Comparison of ENCODE assay signal across 20 mouse cellular contexts in the genomic region with DNA sequence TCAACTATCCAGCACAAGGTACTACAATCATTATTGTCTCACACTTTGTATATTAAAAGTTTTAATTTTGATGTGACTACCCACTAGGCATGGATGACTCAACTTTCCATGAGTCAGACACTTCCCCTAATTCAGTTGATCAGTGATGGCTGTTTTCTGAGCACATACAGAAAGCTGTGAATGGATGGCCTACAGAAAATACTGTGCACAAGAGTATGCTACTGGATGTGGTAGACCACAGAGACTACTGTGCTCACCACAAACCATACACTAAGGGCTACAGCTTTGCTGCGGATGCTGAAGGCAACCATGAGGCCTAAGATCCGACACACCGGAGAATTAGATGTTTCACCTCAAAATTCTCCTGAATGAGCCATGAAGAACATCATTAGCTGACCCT.
DNase-seq lines count a peak whose midpoint lies in the region; ATAC-seq and TF ChIP-seq lines count a peak whose summit lies in the region.
"Had no signal": no experiment of that assay in that cellular context is flagged by ENCODE, and none has a peak within 500 bp of the region (broad histone marks: within the 10 kb centered on the region; RNA-seq: fewer than 3 reads in every experiment).

No protein-coding gene starts in this region.

- no peaks in the 10 kb centered on the region for H3K36me3 ChIP-seq in CH12.LX (replicated peaks in 1 of 2; ENCODE audit: control insufficient read depth in 1 of 2, insufficient read depth in 1 of 2, low read length in 1 of 2)
- no peaks in the 10 kb centered on the region for H3K36me3 ChIP-seq in forebrain, embryonic 15.5 days
- H3K36me3 ChIP-seq: embryonic facial prominence, embryonic 10.5 days; embryonic facial prominence, embryonic 12.5 days had no signal

- DNase-seq in 416B (ENCODE audit: low read depth) (peak; percentile 95), CH12.LX (ENCODE audit: extremely low read depth) (peak; percentile 75)
- DNase-seq in cerebellum, postnatal 4 days (ENCODE audit: low spot score in 2 of 2), result no peak
- no peak for DNase-seq in thymus, postnatal 25 days
- DNase-seq: adrenal gland, adult 8-10 months; adrenal gland, postnatal 14 days; adrenal gland, postnatal 36 days; cerebellum, adult 11-12 months; cerebellum, adult 8-10 months; cerebellum, adult 9-11 months; cerebellum, postnatal 14 days; cerebellum, postnatal 36 days had no signal

- no peak overlapping the region for H3K27ac ChIP-seq in CH12.LX (ENCODE audit: insufficient read depth, low read depth)
- no peak overlapping the region for H3K27ac ChIP-seq in forebrain, embryonic 15.5 days (replicated peaks)
- H3K27ac ChIP-seq: embryonic facial prominence, embryonic 10.5 days; embryonic facial prominence, embryonic 12.5 days; forebrain, embryonic 13.5 days had no signal

- H3K79me2 ChIP-seq in CH12.LX (replicated peaks; ENCODE audit: control insufficient read depth, extremely low read depth, insufficient read depth, poor library complexity, severe bottlenecking), result no peaks in the 10 kb centered on the region

- H3K9ac ChIP-seq in CH12.LX (ENCODE audit: insufficient read depth, low read depth), result no peak overlapping the region
- H3K9ac ChIP-seq in forebrain, embryonic 15.5 days (replicated peaks), result no peak overlapping the region
- H3K9ac ChIP-seq: embryonic facial prominence, embryonic 12.5 days; forebrain, embryonic 13.5 days had no signal

- no peaks in the 10 kb centered on the region for H3K9me3 ChIP-seq in CH12.LX (replicated peaks; ENCODE audit: low read length)
- H3K9me3 ChIP-seq in forebrain, embryonic 15.5 days, result no peaks in the 10 kb centered on the region
- H3K9me3 ChIP-seq: embryonic facial prominence, embryonic 10.5 days; embryonic facial prominence, embryonic 12.5 days; forebrain, embryonic 13.5 days had no signal

- TF ChIP-seq CTCF in CH12.LX (conservative IDR thresholded peaks at IDR 0.05 in 1 of 2, IDR thresholded peaks at IDR 0.05 in 1 of 2; ENCODE audit: low read depth in 2 of 2, low read length in 2 of 2), result no peak

- WGBS in forebrain, embryonic 15.5 days, result 96% methylated on average over 3 of the region's 3 CpGs

- H3K27me3 ChIP-seq in CH12.LX (replicated peaks), result no peaks in the 10 kb centered on the region
- no peaks in the 10 kb centered on the region for H3K27me3 ChIP-seq in forebrain, embryonic 15.5 days
- H3K27me3 ChIP-seq: embryonic facial prominence, embryonic 12.5 days; forebrain, embryonic 13.5 days; Patski had no signal

- no peak overlapping the region for H3K4me3 ChIP-seq in CH12.LX (replicated peaks in 1 of 3; ENCODE audit: low read depth in 2 of 3, low read length in 2 of 3, poor library complexity in 1 of 3)
- no peak overlapping the region for H3K4me3 ChIP-seq in forebrain, embryonic 15.5 days
- H3K4me3 ChIP-seq: embryonic facial prominence, embryonic 10.5 days; embryonic facial prominence, embryonic 12.5 days; forebrain, embryonic 13.5 days had no signal

- no peak for TF ChIP-seq RAD21 in CH12.LX (IDR thresholded peaks at IDR 0.05; ENCODE audit: low read depth, low read length)

- in situ Hi-C loops in CH12.LX (cut with MboI; ENCODE audit: low pct_ligation_motif_present, low pct_unique_long_range_greater_than_20kb, low sequenced_read_pairs), result no loop called here

- dilution Hi-C loops in CH12.LX (cut with MboI; ENCODE audit: extremely low pct_ligation_motif_present, extremely low pct_unique_long_range_greater_than_20kb, low sequenced_read_pairs), result no loop called here

- no peak for ATAC-seq in forebrain, embryonic 15.5 days (replicated peaks)
- ATAC-seq: activated CD4-positive, CD25-positive, alpha-beta regulatory T cell, adult 4 months; CD4-positive, CD25-positive, alpha-beta regulatory T cell, adult 4 months; forebrain, embryonic 13.5 days; forebrain, embryonic 16.5 days; Patski had no signal

- no peak for TF ChIP-seq POLR2A in CH12.LX (IDR thresholded peaks at IDR 0.05; ENCODE audit: low read depth, low read length)

- no peak overlapping the region for H3K4me2 ChIP-seq in CH12.LX (ENCODE audit: insufficient read depth, low read depth, poor library complexity, severe bottlenecking)
- H3K4me2 ChIP-seq in forebrain, embryonic 15.5 days (replicated peaks), result no peak overlapping the region
- H3K4me2 ChIP-seq: embryonic facial prominence, embryonic 12.5 days; forebrain, embryonic 13.5 days had no signal

- TF ChIP-seq EP300 in CH12.LX (IDR thresholded peaks at IDR 0.05; ENCODE audit: low read length), result no peak; the same call in 1 of the 2 replicates

- peaks cover 0 to 7% of the 10 kb centered on the region in 2 experiments; a peak in 2 of 4 replicates for H3K4me1 ChIP-seq in CH12.LX (ENCODE audit: control insufficient read depth in 1 of 2, insufficient read depth in 2 of 2)
- H3K4me1 ChIP-seq in forebrain, embryonic 15.5 days, result no peaks in the 10 kb centered on the region
- H3K4me1 ChIP-seq: embryonic facial prominence, embryonic 10.5 days; embryonic facial prominence, embryonic 12.5 days; forebrain, embryonic 13.5 days had no signal

TF ChIP-seq in CH12.LX, 34 proteins besides CTCF, POLR2A, EP300 and RAD21:
- TF ChIP-seq RCOR1 (conservative IDR thresholded peaks at IDR 0.05; ENCODE audit: low read depth, low read length), result no peak

Comparison
In these comparisons a context has a peak if more than half of its experiments do, and no peak if none do; other contexts are left out.
1. DNase-seq: peak in 416B (single experiment) and CH12.LX (single experiment); none in cerebellum, postnatal 4 days (0 of 2) and thymus, postnatal 25 days (single experiment).